Mouse (Mus musculus) lung, embryonic 15.5 days (tissue): ENCODE results near the gene Sit1. TPM values are rescaled to one million over a fixed set of nuclear protein-coding genes. Genes with fewer than 3 reads are reported as not detected.

ENCODE experiments used
- ATAC-seq: fragments of 200-750 bp; cut with Nextera tagmentation; 2 replicates; pipeline ENCODE4 v1.8.0; 2017; ENCODE audit warnings: moderate number of reproducible peaks, borderline replicate concordance; ENCODE audit not compliant: low FRiP score, low TSS enrichment; ENCODE audit errors: extremely low read depth
- H3K27ac ChIP-seq: fragments of 300-500 bp; sonication (generic); 2 replicates; pipeline ENCODE4 v1.5.1; 2015; ENCODE audit warnings: moderate library complexity, mild to moderate bottlenecking, inconsistent platforms
- H3K27me3 ChIP-seq: fragments of 300-500 bp; sonication (generic); 2 replicates; pipeline ENCODE4 v1.6.1; 2015; ENCODE audit warnings: inconsistent platforms
- H3K36me3 ChIP-seq: fragments of 300-500 bp; sonication (generic); 2 replicates; pipeline ENCODE4 v1.6.1; 2015; ENCODE audit warnings: inconsistent platforms
- H3K4me1 ChIP-seq: fragments of 300-500 bp; sonication (generic); 2 replicates; pipeline ENCODE4 v1.6.1; 2015; ENCODE audit warnings: inconsistent platforms
- H3K4me2 ChIP-seq: fragments of 300-500 bp; sonication (generic); 2 replicates; pipeline ENCODE4 v1.6.1; 2015; ENCODE audit warnings: inconsistent platforms, mild to moderate bottlenecking, moderate library complexity
- H3K4me3 ChIP-seq: fragments of 300-500 bp; sonication (generic); 2 replicates; pipeline ENCODE4 v1.5.1; 2015; ENCODE audit warnings: mild to moderate bottlenecking, inconsistent platforms
- H3K9ac ChIP-seq: fragments of 300-500 bp; sonication (generic); 2 replicates; pipeline ENCODE4 v1.6.1; 2015; ENCODE audit warnings: inconsistent platforms
- H3K9me3 ChIP-seq: fragments of 300-500 bp; sonication (generic); 2 replicates; pipeline ENCODE4 v1.6.1; 2016; ENCODE audit warnings: inconsistent platforms
- WGBS: fragments of 180-500 bp; shearing (Covaris S2); methylation state at CpG from one replicate; pipeline ENCODE4 v1.1.7; 2015; 5-methylcytosine and 5-hydroxymethylcytosine counted together
- polyA plus RNA-seq: library from polyadenylated mRNA; unstranded; fragments of >200 nt; fragmentation: Nextera tagmentation; extraction: Ambion mirVana; gene quantifications from 2 replicates; pipeline ENCODE4 v1.2.1, GENCODE M21; 2015

Sit1 gene
- polyA plus RNA-seq, 1 experiment from 2014 or later, result 1.2 TPM

- Histone ChIP-seq H3K4me3 (no peak overlapping the region), H3K4me1 (peaks cover 19% of the 10 kb centered on the region), H3K27me3 (peaks cover 31% of the 10 kb centered on the region), H3K36me3 (no peaks in the 10 kb centered on the region), H3K4me2 (no peak overlapping the region), H3K27ac (no peak overlapping the region), H3K9ac (no peak overlapping the region), H3K9me3 (no peaks in the 10 kb centered on the region)
- 17% methylated on average over 8 of the region's 8 CpGs for WGBS
- ATAC-seq, result no peak
Measured at GRCm38 (mm10) chr4:43457124-43457523, 26.4 kb downstream of the Sit1 start.

DNA sequence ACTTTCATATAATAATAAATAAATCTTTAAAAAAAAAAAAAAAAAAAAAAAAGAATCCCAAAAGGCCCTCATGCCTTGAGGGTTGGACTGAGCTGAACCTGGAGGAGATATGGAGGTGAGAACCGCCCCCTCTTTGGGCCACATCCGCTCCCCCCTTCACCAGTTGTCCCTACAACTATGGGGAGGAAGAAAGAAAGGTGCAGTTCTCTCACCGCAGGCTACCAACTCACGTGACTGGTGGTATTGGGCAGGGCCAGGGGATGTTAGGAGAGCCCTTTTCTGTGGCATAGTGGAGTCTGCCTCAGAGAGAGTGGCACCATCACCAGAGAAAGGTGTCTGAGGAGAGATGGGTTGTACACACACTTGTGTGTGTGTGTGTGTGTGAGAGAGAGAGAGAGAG, 27.1 kb downstream of the Sit1 start:
- Histone ChIP-seq H3K4me1 (peaks cover 19% of the 10 kb centered on the region), H3K9ac (no peak overlapping the region), H3K27ac (no peak overlapping the region), H3K36me3 (no peaks in the 10 kb centered on the region), H3K27me3 (peaks cover 37% of the 10 kb centered on the region), H3K4me2 (no peak overlapping the region), H3K4me3 (no peak overlapping the region), H3K9me3 (no peaks in the 10 kb centered on the region)
- peak; percentile 26; the same call in 1 of the 2 replicates for ATAC-seq
- WGBS, result 28% methylated on average over 4 of the region's 4 CpGs

- no peaks in the 10 kb centered on the region for H3K36me3 ChIP-seq
- peaks cover 19% of the 10 kb centered on the region for H3K4me1 ChIP-seq
- peak within 1 kb of the TSS; percentile 10; the same call in 1 of the 2 replicates for H3K4me3 ChIP-seq
- 26% methylated on average over 20 of the region's 20 CpGs for WGBS
- peaks cover 37% of the 10 kb centered on the region for H3K27me3 ChIP-seq
- peak within 1 kb of the TSS; percentile 48 for H3K4me2 ChIP-seq
- 0 out of 2 replicates have a peak, but pooled peaks have one; percentile 15 for ATAC-seq
- no peak within 1 kb of the TSS; the same call in 1 of the 2 replicates for H3K9ac ChIP-seq
- no peaks in the 10 kb centered on the region for H3K9me3 ChIP-seq
- no peak within 1 kb of the TSS for H3K27ac ChIP-seq
Measured at GRCm38 (mm10) chr4:43454041-43454836, 29.3 kb downstream of the Sit1 start, which contains the start of gene Cd72. Gene Cd72, minus strand, starts transcription at chr4:43454628.

DNA sequence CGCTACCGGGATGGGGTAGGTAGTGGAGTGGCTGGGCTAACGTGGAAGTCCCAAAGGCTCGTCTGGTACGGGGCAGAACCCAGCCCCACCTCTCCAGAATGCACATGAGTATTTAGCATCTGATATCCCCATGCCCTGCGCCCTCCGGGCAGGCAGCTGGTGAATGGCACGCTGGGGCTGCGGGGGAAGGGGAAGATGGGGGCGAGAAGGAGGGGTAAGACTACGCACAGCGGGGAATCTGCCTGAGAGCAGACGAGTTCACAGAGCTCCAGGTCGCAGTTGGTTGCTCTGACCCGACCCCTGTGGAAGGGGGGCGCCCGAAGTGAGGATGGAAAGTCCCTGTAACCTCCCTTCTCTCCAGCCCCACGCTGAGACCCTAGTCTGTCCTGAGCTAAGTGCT, 30.1 kb downstream of the Sit1 start:
- Histone ChIP-seq H3K27me3 (peaks cover 37% of the 10 kb centered on the region), H3K36me3 (peaks cover 2% of the 10 kb centered on the region; the same call in 1 of the 2 replicates), H3K9ac (no peak overlapping the region; the same call in 1 of the 2 replicates), H3K4me3 (peak overlapping the region; percentile 10; the same call in 1 of the 2 replicates), H3K27ac (no peak overlapping the region), H3K9me3 (no peaks in the 10 kb centered on the region), H3K4me2 (peak overlapping the region; percentile 48), H3K4me1 (peaks cover 19% of the 10 kb centered on the region)
- ATAC-seq, result no peak
- under 1% methylated on average over 18 of the region's 18 CpGs for WGBS

- Histone ChIP-seq H3K4me1 (peaks cover 17% of the 10 kb centered on the region), H3K9ac (no peak overlapping the region), H3K4me3 (no peak overlapping the region), H3K36me3 (peaks cover 11% of the 10 kb centered on the region), H3K27me3 (peaks cover 37% of the 10 kb centered on the region), H3K9me3 (no peaks in the 10 kb centered on the region), H3K27ac (no peak overlapping the region), H3K4me2 (no peak overlapping the region)
- WGBS, result 41% methylated on average over 11 of the region's 11 CpGs
- ATAC-seq, result no peak
Measured at GRCm38 (mm10) chr4:43452315-43452714, 31.2 kb downstream of the Sit1 start.

GRCm38 (mm10) chr4:43448554-43448953, 35.0 kb downstream of the Sit1 start:
- Histone ChIP-seq H3K9ac (no peak overlapping the region), H3K27me3 (peaks cover 18% of the 10 kb centered on the region), H3K4me2 (no peak overlapping the region), H3K27ac (no peak overlapping the region), H3K4me3 (no peak overlapping the region), H3K36me3 (peaks cover 35% of the 10 kb centered on the region), H3K9me3 (no peaks in the 10 kb centered on the region), H3K4me1 (peaks cover 16% of the 10 kb centered on the region)
- WGBS, result 79% methylated on average over 3 of the region's 3 CpGs
- no peak for ATAC-seq

- H3K27ac ChIP-seq, result no peak overlapping the region
- ATAC-seq, result no peak
- no peak overlapping the region for H3K4me2 ChIP-seq
- no peak overlapping the region for H3K9ac ChIP-seq
- 90% methylated on average over 13 of the region's 13 CpGs for WGBS
- H3K27me3 ChIP-seq, result 0 out of 2 replicates have a peak, but pooled peaks cover 7% of the 10 kb centered on the region
- H3K4me1 ChIP-seq, result peaks cover 13% of the 10 kb centered on the region
- H3K36me3 ChIP-seq, result peaks cover 35% of the 10 kb centered on the region
- H3K4me3 ChIP-seq, result no peak overlapping the region
- H3K9me3 ChIP-seq, result no peaks in the 10 kb centered on the region
Measured at GRCm38 (mm10) chr4:43447251-43447650, 36.3 kb downstream of the Sit1 start.

DNA sequence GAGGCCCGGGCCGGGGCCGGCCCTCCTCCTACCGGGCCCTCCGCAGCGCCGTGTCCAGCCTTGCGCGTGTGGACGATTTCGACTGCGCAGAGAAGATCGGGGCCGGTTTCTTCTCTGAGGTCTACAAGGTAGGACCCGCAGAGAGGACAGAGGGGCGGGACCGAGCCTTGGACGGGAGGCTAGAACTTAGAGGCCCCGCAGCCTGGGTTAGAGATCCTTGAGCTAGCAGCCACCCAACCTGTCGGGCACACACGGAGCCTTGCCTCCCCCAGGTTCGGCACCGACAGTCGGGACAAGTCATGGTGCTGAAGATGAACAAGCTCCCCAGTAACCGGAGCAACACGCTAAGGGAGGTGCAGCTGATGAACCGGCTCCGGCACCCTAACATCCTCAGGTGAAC, 40.0 kb downstream of the Sit1 start:
- H3K36me3 ChIP-seq, result peaks cover 34% of the 10 kb centered on the region
- no peak for ATAC-seq

DNA sequence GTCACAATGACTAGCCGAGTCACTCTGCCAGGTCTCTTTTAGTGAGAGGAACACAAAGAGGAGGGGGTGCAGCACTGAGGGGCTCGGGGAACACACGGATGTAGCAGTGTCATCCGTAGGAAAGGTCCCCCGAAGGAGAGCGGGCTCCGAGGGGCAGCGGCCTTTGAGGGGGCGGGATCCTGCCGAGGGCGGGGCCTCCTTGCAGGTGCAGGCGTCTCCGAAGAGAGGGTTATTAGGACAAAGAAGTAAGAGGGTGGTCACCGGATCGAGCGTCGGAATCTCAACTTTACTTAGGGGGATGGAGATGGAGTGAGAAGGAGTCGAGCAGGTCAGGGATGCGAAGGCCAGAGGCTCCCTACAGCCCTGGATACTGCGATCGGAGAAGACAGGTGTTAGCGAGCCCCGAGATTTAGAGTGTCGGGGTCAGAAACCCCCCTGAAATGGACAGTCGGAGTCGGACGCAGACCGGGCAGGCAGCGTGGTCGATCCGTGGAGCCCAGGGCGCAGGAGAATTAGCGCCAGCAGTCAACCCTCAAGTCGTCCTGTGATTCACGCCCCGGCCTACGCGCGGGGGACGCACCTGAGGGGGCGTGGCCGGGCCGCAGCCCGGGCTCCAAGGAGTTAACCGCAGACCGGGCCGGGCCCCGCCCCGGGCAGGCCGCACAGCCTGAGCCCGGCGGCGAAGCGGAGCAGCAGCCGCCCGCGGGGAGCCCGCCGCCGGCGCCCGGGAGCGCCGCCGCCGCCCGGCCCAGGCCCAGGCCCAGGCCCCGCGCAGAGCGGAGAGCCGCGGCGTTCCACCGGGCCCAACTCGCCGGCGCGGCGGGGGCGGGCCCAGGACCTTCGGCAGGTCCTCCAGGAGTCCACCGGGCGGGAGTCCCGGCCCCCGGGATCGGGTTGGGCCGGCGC, 40.8 kb downstream of the Sit1 start:
- Histone ChIP-seq H3K4me3 (peak overlapping the region; percentile 94), H3K4me2 (peak overlapping the region; percentile 98), H3K27ac (peak overlapping the region; percentile 96), H3K36me3 (peaks cover 27% of the 10 kb centered on the region), H3K9ac (peak overlapping the region; percentile 91), H3K27me3 (no peaks in the 10 kb centered on the region), H3K4me1 (peaks cover 13% of the 10 kb centered on the region), H3K9me3 (no peaks in the 10 kb centered on the region)
- ATAC-seq, result peak; percentile 72
- WGBS, result under 1% methylated on average over 85 of the region's 88 CpGs

More for the DNA sequence above, 40.0 kb downstream of the Sit1 start:
- peak overlapping the region; percentile 91 for H3K9ac ChIP-seq
- H3K4me1 ChIP-seq, result peaks cover 13% of the 10 kb centered on the region
- H3K27ac ChIP-seq, result peak overlapping the region; percentile 96
- no peaks in the 10 kb centered on the region for H3K9me3 ChIP-seq
- peak overlapping the region; percentile 94 for H3K4me3 ChIP-seq
- H3K27me3 ChIP-seq, result no peaks in the 10 kb centered on the region
- WGBS, result 2% methylated on average over 28 of the region's 28 CpGs
- H3K4me2 ChIP-seq, result peak overlapping the region; percentile 98

DNA sequence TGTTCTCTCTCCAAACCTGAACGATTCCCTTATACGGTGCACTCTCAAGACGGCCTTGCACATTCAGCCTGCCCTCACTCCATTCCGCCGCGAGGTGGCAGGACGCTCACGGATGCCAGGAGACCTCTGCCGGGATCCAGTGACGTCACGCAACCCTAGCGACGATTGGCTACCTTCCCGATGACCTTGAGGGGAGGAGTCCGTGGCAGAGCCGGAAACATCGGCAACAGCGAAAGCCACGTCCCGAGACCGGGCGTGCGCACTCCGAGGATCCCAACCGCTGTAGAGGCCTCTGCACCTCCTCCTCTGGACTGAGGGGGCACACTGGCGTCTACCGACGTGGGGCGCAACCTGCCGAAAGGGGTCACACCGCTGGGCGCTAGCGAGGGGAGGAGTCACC, 41.5 kb downstream of the Sit1 start:
- ATAC-seq, result peak; percentile 94
- H3K27ac ChIP-seq, result peak overlapping the region; percentile 96
- no peaks in the 10 kb centered on the region for H3K27me3 ChIP-seq
- H3K36me3 ChIP-seq, result peaks cover 21% of the 10 kb centered on the region
- H3K4me3 ChIP-seq, result peak overlapping the region; percentile 94
- H3K4me1 ChIP-seq, result peaks cover 13% of the 10 kb centered on the region
- peak overlapping the region; percentile 98 for H3K4me2 ChIP-seq
- no peaks in the 10 kb centered on the region for H3K9me3 ChIP-seq
- peak overlapping the region; percentile 91 for H3K9ac ChIP-seq
- under 1% methylated on average over 33 of the region's 33 CpGs for WGBS

DNA sequence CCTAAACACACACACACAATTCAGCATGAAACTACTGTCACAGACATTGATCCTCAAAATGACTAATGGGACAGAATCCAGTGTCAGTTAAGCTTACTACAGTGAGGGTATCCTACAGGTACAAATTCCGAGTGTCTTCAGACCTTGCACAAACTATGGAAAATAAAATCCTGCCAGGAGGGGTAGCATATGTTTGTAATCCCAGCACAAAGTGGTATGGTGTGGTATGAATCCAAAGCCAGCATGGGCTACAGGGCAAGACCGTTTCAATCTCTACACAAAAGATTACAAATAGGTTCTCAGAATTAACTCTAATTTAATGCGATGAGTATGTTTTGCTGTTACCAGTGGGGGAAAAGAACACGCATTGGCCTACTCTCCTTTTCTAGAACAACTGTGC, 41.9 kb downstream of the Sit1 start, which contains the start of gene Tesk1:
Tesk1 (plus strand) TSS at position 301 of the 400 bp plus-strand sequence.
- H3K9ac ChIP-seq, result peak within 1 kb of the TSS; percentile 91
- WGBS, result 22% methylated on average over 4 of the region's 4 CpGs
- peaks cover 13% of the 10 kb centered on the region for H3K4me1 ChIP-seq
- H3K9me3 ChIP-seq, result no peaks in the 10 kb centered on the region
- H3K4me3 ChIP-seq, result peak within 1 kb of the TSS; percentile 94
- H3K4me2 ChIP-seq, result peak within 1 kb of the TSS; percentile 98
- ATAC-seq, result no peak
- peak within 1 kb of the TSS; percentile 96 for H3K27ac ChIP-seq
- no peaks in the 10 kb centered on the region for H3K27me3 ChIP-seq
- peaks cover 17% of the 10 kb centered on the region for H3K36me3 ChIP-seq
